Mouse (Mus musculus) lung, adult 2 months (tissue): ENCODE measurements around the gene Aknad1.

Experiments
- CTCF ChIP-seq: fragments of 200-500 bp; IDR thresholded peaks from 2 replicates; pipeline ENCODE4 v1.5.1; 2011; ENCODE audit warnings: mild to moderate bottlenecking, low read length, control low read depth; ENCODE audit not compliant: insufficient read depth
- POLR2A ChIP-seq: fragments of 200-500 bp; IDR thresholded peaks from 2 replicates; pipeline ENCODE4 v1.6.1; 2011; ENCODE audit warnings: low read depth, mild to moderate bottlenecking, control low read depth, low read length, borderline replicate concordance; ENCODE audit errors: extremely low read depth

DNA sequence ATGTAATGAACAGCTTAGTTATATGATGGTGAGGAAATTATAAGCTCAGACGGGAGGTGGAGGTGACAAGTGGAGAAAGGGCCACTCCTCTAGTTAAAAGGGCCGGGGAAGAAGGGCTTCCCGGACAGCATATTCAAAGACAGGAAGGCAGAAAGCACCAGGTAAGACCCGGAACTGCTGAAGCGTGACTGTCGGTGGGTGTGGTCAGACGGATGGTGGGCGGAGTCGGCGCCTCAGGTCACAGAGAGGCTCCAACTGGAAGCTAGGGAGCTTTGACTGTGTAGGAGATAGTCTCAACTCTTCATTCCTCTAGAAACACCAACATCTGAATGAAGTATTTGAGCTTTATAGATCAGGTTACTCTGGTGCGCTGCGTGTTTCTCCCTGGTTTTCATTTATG lies 9.1 kb upstream of the Aknad1 start:
- TF ChIP-seq POLR2A (no peak), CTCF (no peak)
